Mouse (Mus musculus) activated CD4-positive, CD25-positive, alpha-beta regulatory T cell, adult 4 months (primary cell): Measurements from ENCODE around the gene Gm8271. TPM values are rescaled to one million over a fixed set of nuclear protein-coding genes. Genes with fewer than 3 reads are reported as not detected.
"Not testable (repeated sequence)": the region's sequence is repeated elsewhere in the genome, so short reads cannot be mapped to it uniquely, and the experiment has no call there.

ENCODE experiments used
- ATAC-seq: one replicate; pipeline ENCODE4 v1.8.0; 2017
- polyA plus RNA-seq, 2 experiments: library from polyadenylated mRNA; unstranded; fragments of 100-300 nt; shearing (Covaris generic); gene quantifications; one replicate each; pipeline ENCODE4 v1.2.1; 2017

The Gm8271 gene
- not detected for polyA plus RNA-seq

- ATAC-seq = not testable (repeated sequence)
Observed at GRCm38 (mm10) chr14:5185493-5185892, at the start of gene Gm8271. Gene Gm8271, plus strand, starts transcription at chr14:5185793.

- ATAC-seq = not testable (repeated sequence)
Observed at GRCm38 (mm10) chr14:5164235-5164634, 21.4 kb upstream of the Gm8271 start, which contains the start of gene Gm3317. Gene Gm3317, plus strand, starts transcription at chr14:5164535.

Other genes with a start within 250 kb of the Gm8271 start
- gene Gm8297, start 201.9 kb upstream of the Gm8271 start, polyA plus RNA-seq = under 1 TPM in 1 of 2 experiments, not detected in 1; 0.31 TPM
- gene Gm3298, start 169.9 kb upstream of the Gm8271 start, polyA plus RNA-seq = not detected
- not detected for gene 4930555G01Rik, start 135.2 kb upstream of the Gm8271 start, polyA plus RNA-seq
- gene Gm8281, start 114.8 kb upstream of the Gm8271 start, polyA plus RNA-seq = 1 to 10 TPM; 4.0 to 5.6 TPM
- not detected for gene Gm8279, start 54.3 kb upstream of the Gm8271 start, polyA plus RNA-seq
- not detected for gene Gm3317, start 21.3 kb upstream of the Gm8271 start, polyA plus RNA-seq
- gene Gm3526, start 74.8 kb downstream of the Gm8271 start, polyA plus RNA-seq = not detected
- gene Gm3542, start 149.1 kb downstream of the Gm8271 start, polyA plus RNA-seq = not detected
- gene Gm3500, start 203.3 kb downstream of the Gm8271 start, polyA plus RNA-seq = 1 to 10 TPM; 3.8 to 4.4 TPM